In the genomic region with DNA sequence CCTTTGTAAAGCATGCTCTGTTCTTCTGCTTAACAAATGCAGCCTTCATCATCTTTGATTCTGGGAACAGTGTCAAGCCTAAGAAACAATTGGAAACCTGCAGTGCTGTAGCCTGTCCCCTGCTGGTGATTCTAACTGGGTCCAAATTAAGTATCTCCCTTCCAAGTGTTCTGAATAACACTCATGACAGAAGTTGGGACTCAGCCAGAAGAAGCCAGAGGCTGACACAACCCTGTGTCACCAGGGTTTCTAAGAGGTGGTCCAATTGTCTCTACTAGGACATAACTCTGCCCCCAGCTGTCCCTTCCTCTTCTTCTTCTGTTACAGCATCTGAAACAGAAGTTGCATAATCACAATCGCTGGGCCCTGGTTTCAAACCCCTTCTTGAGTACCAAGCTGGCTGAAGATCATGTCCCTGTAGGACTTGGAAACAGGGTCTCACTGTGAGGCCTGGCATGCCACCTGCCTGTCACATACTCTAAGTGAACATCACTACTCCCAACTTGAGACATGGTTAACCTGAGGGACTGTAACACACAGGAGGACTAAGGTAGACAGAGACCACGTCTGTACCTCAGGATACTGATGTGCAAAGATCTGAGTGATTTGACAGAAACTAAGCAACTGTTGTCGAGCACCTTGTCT, we compare ENCODE assay signal across 11 mouse cellular contexts.
DNase-seq lines count a peak whose midpoint lies in the region; ATAC-seq and TF ChIP-seq lines count a peak whose summit lies in the region.
"Had no signal": no experiment of that assay in that cellular context is flagged by ENCODE, and none has a peak within 500 bp of the region (broad histone marks: within the 10 kb centered on the region; RNA-seq: fewer than 3 reads in every experiment).

No protein-coding gene starts in this region.

- no peaks in the 10 kb centered on the region for H3K4me1 ChIP-seq in hindbrain, postnatal 0 days (ENCODE audit: insufficient read depth, low read length)
- H3K4me1 ChIP-seq: neural tube, embryonic 12.5 days had no signal

- no peak overlapping the region for H3K4me3 ChIP-seq in hindbrain, postnatal 0 days (ENCODE audit: low read length)
- H3K4me3 ChIP-seq: neural tube, embryonic 12.5 days had no signal

- peak; percentile 55 for ATAC-seq in frontal cortex, adult (ENCODE audit: low TSS enrichment)
- ATAC-seq in cerebellum, adult (ENCODE audit: insufficient number of reproducible peaks, low FRiP score, low TSS enrichment), result peak; percentile 80
- peak; percentile 80 for ATAC-seq in hindbrain, postnatal 0 days

- H3K9me3 ChIP-seq in hindbrain, postnatal 0 days (ENCODE audit: low read length), result no peaks in the 10 kb centered on the region
- H3K9me3 ChIP-seq: neural tube, embryonic 12.5 days had no signal

- no peaks in the 10 kb centered on the region for H3K27me3 ChIP-seq in hindbrain, postnatal 0 days (ENCODE audit: insufficient read depth, low read length)
- H3K27me3 ChIP-seq: neural tube, embryonic 12.5 days had no signal

- WGBS in hindbrain, postnatal 0 days, result 56% methylated on average over 3 of the region's 3 CpGs

- no peak overlapping the region for H3K4me2 ChIP-seq in hindbrain, postnatal 0 days (ENCODE audit: low read depth, low read length)
- H3K4me2 ChIP-seq: neural tube, embryonic 12.5 days had no signal

- TF ChIP-seq CTCF in hindbrain, postnatal 0 days (IDR thresholded peaks at IDR 0.05; ENCODE audit: low read depth), result peak; percentile 57

- no peak overlapping the region for H3K9ac ChIP-seq in hindbrain, postnatal 0 days (replicated peaks; ENCODE audit: low read length)
- H3K9ac ChIP-seq: liver, embryonic 14.5 days; neural tube, embryonic 12.5 days had no signal

- H3K27ac ChIP-seq in hindbrain, postnatal 0 days, result peak overlapping the region; percentile 28
- H3K27ac ChIP-seq: liver, embryonic 14.5 days; neural tube, embryonic 12.5 days had no signal

- no peaks in the 10 kb centered on the region for H3K36me3 ChIP-seq in hindbrain, postnatal 0 days (ENCODE audit: insufficient read depth, low read length)
- H3K36me3 ChIP-seq: neural tube, embryonic 12.5 days had no signal

- DNase-seq in frontal cortex, postnatal 14 days (ENCODE audit: low spot score in 2 of 2), result no peak
- peak; percentile 59 for DNase-seq in left cerebral cortex, postnatal 4 days
- DNase-seq in left cerebral cortex, adult 8-10 months (ENCODE audit: low spot score in 2 of 2), result no peak
- DNase-seq in hindbrain, postnatal 0 days (ENCODE audit: low spot score), result peak; percentile 73
- no peak for DNase-seq in T-cell, adult 2 months (ENCODE audit: low spot score)
- DNase-seq in thymus, postnatal 4 days, result no peak
- DNase-seq: kidney, postnatal 25 days had no signal

- intact Hi-C loops in left cerebral cortex, postnatal 4 days (cut with DNase I), result no loop called here

Comparison
In these comparisons a context has a peak if more than half of its experiments do, and no peak if none do; other contexts are left out.
1. DNase-seq: peak in left cerebral cortex, postnatal 4 days (single experiment) and hindbrain, postnatal 0 days (single experiment); none in frontal cortex, postnatal 14 days (0 of 2), left cerebral cortex, adult 8-10 months (0 of 2), T-cell, adult 2 months (single experiment) and thymus, postnatal 4 days (single experiment).
2. Peak in every context shown above with its lines, with median percentiles within 50 percentile points of each other: ATAC-seq.